In genomic region chr6:29632552-29633292, GRCm38 (mm10) we compare ENCODE assay signal across 21 mouse cellular contexts. TPM values are rescaled to one million over a fixed set of nuclear protein-coding genes. Genes with fewer than 3 reads are reported as not detected.
DNase-seq lines count a peak whose midpoint lies in the region; ATAC-seq and TF ChIP-seq lines count a peak whose summit lies in the region.
"Had no signal": no experiment of that assay in that cellular context is flagged by ENCODE, and none has a peak within 500 bp of the region (broad histone marks: within the 10 kb centered on the region; RNA-seq: fewer than 3 reads in every experiment).

No protein-coding gene starts in this region.

- no peaks in the 10 kb centered on the region for H3K27me3 ChIP-seq in hindbrain, embryonic 13.5 days
- no peaks in the 10 kb centered on the region; the same call in 1 of the 2 replicates for H3K27me3 ChIP-seq in hindbrain, embryonic 16.5 days (replicated peaks; ENCODE audit: control insufficient read depth, insufficient read depth, low read length)
- H3K27me3 ChIP-seq in neural tube, embryonic 15.5 days (replicated peaks) = no peaks in the 10 kb centered on the region
- H3K27me3 ChIP-seq: neural tube, embryonic 12.5 days had no signal

- peak; percentile 22 for DNase-seq in neural tube, embryonic 10.5 days (ENCODE audit: extremely low spot score, low spot score)
- no peak for DNase-seq in ES-E14 (ENCODE audit: low read depth, low spot score)
- DNase-seq in left cerebral cortex, adult 9 months (ENCODE audit: low spot score in 2 of 2) = no peak
- no peak for DNase-seq in layer of hippocampus, adult 9-10 months (ENCODE audit: low spot score)
- DNase-seq: adrenal gland, adult 2 months; cerebellum, adult 2 months; cerebellum, postnatal 36 days; forebrain, postnatal 0 days; gastrocnemius, postnatal 36 days; kidney, adult 9 months; left cerebral cortex, postnatal 4 days; liver, embryonic 13.5 days; lung, embryonic 14.5 days; lung, postnatal 4 days; right cerebral cortex, postnatal 14 days; thymus, adult 18-20 months had no signal

- 0 out of 2 replicates have a peak overlapping the region, but pooled peaks have one; percentile 6 for H3K4me2 ChIP-seq in hindbrain, embryonic 13.5 days
- H3K4me2 ChIP-seq in hindbrain, embryonic 16.5 days (ENCODE audit: low read length) = no peak overlapping the region
- H3K4me2 ChIP-seq in neural tube, embryonic 15.5 days = no peak overlapping the region
- H3K4me2 ChIP-seq: liver, embryonic 13.5 days; lung, embryonic 14.5 days; neural tube, embryonic 12.5 days had no signal

- no peak overlapping the region; the same call in 1 of the 2 replicates for H3K9ac ChIP-seq in hindbrain, embryonic 13.5 days
- H3K9ac ChIP-seq in hindbrain, embryonic 16.5 days (ENCODE audit: low read depth, low read length) = no peak overlapping the region
- H3K9ac ChIP-seq in neural tube, embryonic 15.5 days (replicated peaks) = no peak overlapping the region
- no peak overlapping the region for H3K9ac ChIP-seq in ES-E14 (ENCODE audit: insufficient read depth, low read depth, low read length, poor library complexity, severe bottlenecking)
- H3K9ac ChIP-seq: forebrain, postnatal 0 days; liver, embryonic 13.5 days; lung, embryonic 14.5 days; neural tube, embryonic 12.5 days had no signal

- no peaks in the 10 kb centered on the region for H3K36me3 ChIP-seq in hindbrain, embryonic 13.5 days
- no peaks in the 10 kb centered on the region for H3K36me3 ChIP-seq in hindbrain, embryonic 16.5 days (ENCODE audit: control insufficient read depth, insufficient read depth, low read length)
- H3K36me3 ChIP-seq in neural tube, embryonic 15.5 days = no peaks in the 10 kb centered on the region
- H3K36me3 ChIP-seq in ES-E14 (ENCODE audit: control insufficient read depth, insufficient read depth, low read length, poor library complexity, severe bottlenecking) = no peaks in the 10 kb centered on the region
- H3K36me3 ChIP-seq: hindbrain, embryonic 10.5 days; liver, embryonic 13.5 days; neural tube, embryonic 12.5 days had no signal

- WGBS in hindbrain, embryonic 13.5 days = 52% methylated on average over 12 of the region's 12 CpGs
- WGBS in hindbrain, embryonic 16.5 days = 52% methylated on average over 12 of the region's 12 CpGs
- 53% methylated on average over 12 of the region's 12 CpGs for WGBS in neural tube, embryonic 15.5 days

- no peaks in the 10 kb centered on the region for H3K9me3 ChIP-seq in hindbrain, embryonic 13.5 days
- no peaks in the 10 kb centered on the region for H3K9me3 ChIP-seq in hindbrain, embryonic 16.5 days (ENCODE audit: control insufficient read depth, low read length)
- no peaks in the 10 kb centered on the region for H3K9me3 ChIP-seq in neural tube, embryonic 15.5 days (replicated peaks)
- peaks cover 5% of the 10 kb centered on the region; the same call in 1 of the 2 replicates for H3K9me3 ChIP-seq in ES-E14 (ENCODE audit: control insufficient read depth, insufficient read depth, low read depth, low read length)
- H3K9me3 ChIP-seq: hindbrain, embryonic 10.5 days; neural tube, embryonic 12.5 days had no signal

- peak overlapping the region; percentile 23; the same call in 1 of the 2 replicates for H3K27ac ChIP-seq in hindbrain, embryonic 13.5 days
- H3K27ac ChIP-seq in hindbrain, embryonic 16.5 days (ENCODE audit: low read depth, low read length) = no peak overlapping the region
- H3K27ac ChIP-seq in neural tube, embryonic 15.5 days (replicated peaks) = no peak overlapping the region
- H3K27ac ChIP-seq in ES-E14 (ENCODE audit: insufficient read depth, low read depth, low read length, poor library complexity, severe bottlenecking) = peak overlapping the region; percentile 58
- H3K27ac ChIP-seq: hindbrain, embryonic 10.5 days; liver, embryonic 13.5 days; neural tube, embryonic 12.5 days had no signal

- H3K4me1 ChIP-seq in hindbrain, embryonic 13.5 days (replicated peaks) = peaks cover 7% of the 10 kb centered on the region
- no peaks in the 10 kb centered on the region for H3K4me1 ChIP-seq in hindbrain, embryonic 16.5 days (ENCODE audit: control insufficient read depth, insufficient read depth, low read depth, low read length)
- H3K4me1 ChIP-seq in neural tube, embryonic 15.5 days = peaks cover 8% of the 10 kb centered on the region; the same call in 1 of the 2 replicates
- H3K4me1 ChIP-seq in ES-E14 (ENCODE audit: control insufficient read depth in 2 of 2, insufficient read depth in 2 of 2, low read length in 2 of 2, poor library complexity in 1 of 2) = peaks cover 9 to 21% of the 10 kb centered on the region in 2 experiments; a peak in 3 of 4 replicates
- H3K4me1 ChIP-seq: liver, embryonic 13.5 days had no signal

- H3K4me3 ChIP-seq in hindbrain, embryonic 13.5 days = no peak overlapping the region
- H3K4me3 ChIP-seq in hindbrain, embryonic 16.5 days (ENCODE audit: low read length) = no peak overlapping the region
- no peak overlapping the region for H3K4me3 ChIP-seq in neural tube, embryonic 15.5 days (replicated peaks)
- H3K4me3 ChIP-seq in ES-E14 (ENCODE audit: insufficient read depth in 1 of 2, low read depth in 1 of 2, low read length in 2 of 2, poor library complexity in 1 of 2, severe bottlenecking in 1 of 2) = peak overlapping the region in 1 of 2 experiments; percentile 21; a peak in 1 of 4 replicates
- H3K4me3 ChIP-seq: hindbrain, embryonic 10.5 days; liver, embryonic 13.5 days; neural tube, embryonic 12.5 days had no signal

- in situ Hi-C loops in ES-E14 (cut with MboI; ENCODE audit: low sequenced_read_pairs in 2 of 2, unreplicated experiment in 2 of 2) = no loop called here

- ATAC-seq in hindbrain, embryonic 13.5 days (ENCODE audit: low FRiP score) = no peak
- ATAC-seq in hindbrain, embryonic 16.5 days = no peak
- no peak for ATAC-seq in neural tube, embryonic 15.5 days (ENCODE audit: low FRiP score)
- ATAC-seq: forebrain, postnatal 0 days had no signal

TF ChIP-seq in ES-E14, 5 proteins besides CTCF, POLR2A, EP300 and RAD21:
- TF ChIP-seq HCFC1 (IDR thresholded peaks at IDR 0.05; ENCODE audit: borderline replicate concordance, insufficient read depth, low read length) (no peak), ZC3H11A (IDR thresholded peaks at IDR 0.05; ENCODE audit: borderline replicate concordance, low read depth, low read length) (no peak), CHD2 (IDR thresholded peaks at IDR 0.05; ENCODE audit: low read depth, low read length) (no peak), MAFK (IDR thresholded peaks at IDR 0.05; ENCODE audit: insufficient read depth, low read depth, low read length) (no peak)

RNA-seq across cellular contexts. Expression of gene Tnpo3, which starts 23.0 kb away (rescaled TPM):
- 92.0 and 95.9 TPM in 2 replicates for polyA plus RNA-seq in hindbrain, embryonic 13.5 days (2015; fragmentation: Nextera tagmentation; extraction: Ambion mirVana)
- 83.4 and 85.7 TPM in 2 replicates for polyA plus RNA-seq in hindbrain, embryonic 16.5 days (2015; fragmentation: Nextera tagmentation; extraction: Ambion mirVana)
- 74.9 and 84.0 TPM in 2 replicates for polyA plus RNA-seq in neural tube, embryonic 15.5 days (2015; fragmentation: Nextera tagmentation; extraction: Ambion mirVana)
- 89.7 and 91.1 TPM in 2 replicates for total RNA-seq in ES-E14 (2012; rRNA removed)

Comparison
In these comparisons a context has a peak if more than half of its experiments do, and no peak if none do; other contexts are left out.
1. H3K27ac ChIP-seq: peak in hindbrain, embryonic 13.5 days (single experiment) and ES-E14 (single experiment); none in hindbrain, embryonic 16.5 days (single experiment) and neural tube, embryonic 15.5 days (single experiment).